Mouse (Mus musculus) kidney, postnatal 4 days (tissue): ENCODE measurements at regions not wholly inside any gene's neighbourhood (a gene's known extent, or its start where the extent isn't known, plus 50 kb on each side); places are given as distances from the start of the nearest gene placed in this dataset.

Source experiments
- DNase-seq, 2 experiments: peaks; one replicate each; pipeline ENCODE4 v3.0.0; 2021; ENCODE audit warnings: mixed read lengths in 2 of 2

GRCm38 (mm10) chr11:109088488-109089252, 55.5 kb downstream of the E030025P04Rik start:
- no peak for DNase-seq

DNA sequence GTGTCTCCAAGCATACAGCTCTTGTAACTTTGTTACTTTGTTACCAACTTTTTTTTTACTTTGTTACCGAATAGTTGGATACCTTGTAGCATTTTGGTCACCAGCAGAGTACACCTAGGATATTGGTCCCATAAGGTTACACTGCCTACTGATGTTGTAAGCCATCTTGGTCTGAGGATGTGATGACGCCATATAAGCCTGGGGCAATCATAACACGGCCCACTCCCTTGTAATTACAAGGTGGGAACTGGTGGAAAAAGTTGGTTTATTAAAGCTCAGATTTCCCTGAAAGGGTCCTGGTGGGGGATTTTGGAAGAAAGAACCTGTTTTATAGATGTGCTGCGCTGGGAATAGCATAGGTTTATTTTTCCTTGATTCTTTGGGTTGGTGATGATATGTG, 62.2 kb downstream of the E030025P04Rik start:
- DNase-seq: no peak

GRCm38 (mm10) chr11:109081454-109081853, 62.7 kb downstream of the E030025P04Rik start:
- DNase-seq: no peak

GRCm38 (mm10) chr11:109080847-109081415, 63.2 kb downstream of the E030025P04Rik start:
- DNase-seq: no peak

- DNase-seq: no peak
Measured at GRCm38 (mm10) chr11:109079466-109079865, 64.7 kb downstream of the E030025P04Rik start.

GRCm38 (mm10) chr11:109076587-109077417, 67.4 kb downstream of the E030025P04Rik start:
- no peak for DNase-seq

DNA sequence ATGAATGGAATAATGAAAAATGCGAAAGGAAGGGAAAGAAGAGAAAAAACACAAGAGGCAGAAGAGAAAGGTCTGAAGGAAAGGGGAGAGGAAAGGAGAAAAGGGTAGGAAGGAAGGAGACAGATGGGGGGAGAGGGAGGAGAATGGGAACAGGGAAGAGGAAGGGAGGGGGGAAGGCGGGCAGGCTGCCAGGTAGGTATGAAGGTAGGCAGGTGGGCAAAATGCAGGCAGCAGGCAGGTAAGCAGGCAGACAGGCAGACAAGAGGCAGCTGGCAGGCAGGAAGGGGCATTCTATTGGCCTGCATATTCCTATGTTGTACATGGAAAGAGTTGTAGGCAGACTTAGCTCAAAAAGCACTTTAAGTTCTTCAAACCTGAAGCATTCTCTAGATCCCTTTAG, 72.8 kb downstream of the E030025P04Rik start:
- DNase-seq: no peak

DNA sequence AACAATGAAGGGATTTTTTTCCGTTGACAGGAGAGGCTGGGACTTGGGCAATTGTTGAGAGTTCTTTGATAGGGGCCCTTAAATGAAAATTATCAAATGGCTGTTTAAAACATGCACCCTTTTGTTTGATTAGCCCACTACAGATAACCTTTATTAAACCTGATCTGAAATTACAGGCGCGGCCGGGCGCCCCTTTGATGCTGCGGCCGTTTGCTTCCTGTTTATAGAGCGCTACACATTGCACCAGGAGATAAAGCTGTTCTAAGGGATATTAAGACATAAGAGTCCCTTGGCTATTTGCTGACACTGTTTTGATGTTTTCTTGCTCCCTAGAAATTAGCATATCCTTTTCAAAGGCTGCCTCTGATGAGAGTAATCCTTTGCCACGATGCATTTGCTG, 73.8 kb downstream of the E030025P04Rik start:
- DNase-seq: no peak

DNA sequence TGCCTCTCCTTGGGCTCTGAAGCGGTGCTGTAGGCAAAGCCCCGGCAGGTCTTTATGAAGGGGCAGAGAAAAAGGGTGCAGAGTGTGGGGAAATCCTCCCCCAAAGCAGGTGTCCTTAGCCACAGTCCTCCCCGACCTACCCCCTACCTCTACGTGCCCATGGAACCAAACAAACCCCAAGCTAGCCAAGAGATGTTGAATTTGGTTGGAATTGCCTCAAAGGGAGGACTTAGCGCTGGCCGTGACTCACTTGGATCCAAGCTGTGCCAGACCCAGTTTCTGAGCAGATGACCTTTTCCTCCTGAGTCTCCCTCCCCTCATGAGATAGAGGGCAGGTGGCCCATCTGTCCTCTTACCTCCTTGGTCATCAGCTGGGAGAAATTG, 74.9 kb downstream of the E030025P04Rik start:
- DNase-seq: no peak

DNA sequence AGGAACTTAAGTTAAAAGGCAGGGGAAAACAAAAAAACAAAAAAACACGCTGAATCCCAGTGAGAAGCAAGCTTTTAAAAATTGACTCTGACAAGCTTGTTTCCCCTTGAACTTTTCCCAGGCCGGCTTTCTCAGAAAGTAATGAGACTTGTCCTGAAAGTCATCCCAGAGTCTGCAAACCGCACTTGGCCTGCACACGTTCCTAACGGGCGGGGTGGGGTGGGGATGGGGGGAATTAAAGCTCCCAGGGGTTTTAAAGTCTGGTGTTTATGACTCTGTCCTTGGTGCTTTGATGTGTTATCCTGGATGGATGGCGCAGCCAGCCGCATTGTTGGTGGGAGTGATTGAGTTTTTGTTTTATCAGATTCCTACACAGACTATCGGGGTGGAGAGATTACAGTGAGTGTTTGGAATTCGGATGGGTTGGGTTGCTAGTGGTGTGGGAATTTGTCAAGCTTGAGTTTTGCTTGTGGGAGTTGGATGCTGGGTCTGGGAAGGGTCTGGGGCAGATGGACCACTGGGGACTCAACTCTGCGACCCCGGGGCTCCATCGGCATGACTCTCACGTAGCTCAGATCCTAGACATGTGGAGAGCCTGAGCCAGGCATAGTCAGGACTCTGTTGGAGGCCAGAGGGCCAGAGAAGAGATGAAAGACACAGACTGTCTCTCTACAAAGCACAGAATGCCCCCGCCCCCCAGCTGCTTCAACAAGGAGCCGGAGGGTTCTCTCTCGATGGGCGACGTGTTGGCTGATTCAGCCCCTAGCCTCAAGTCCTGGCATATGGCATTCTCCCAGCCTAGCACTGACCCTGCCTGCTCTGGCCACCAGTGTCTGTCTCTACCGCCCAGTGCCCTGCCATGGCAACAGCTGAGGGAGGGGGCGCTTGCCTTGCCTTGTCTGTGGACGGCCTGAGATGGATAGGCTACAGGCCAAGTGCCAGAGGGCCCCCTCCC, 75.5 kb downstream of the E030025P04Rik start:
- peak; percentile 18 to 41 for DNase-seq

GRCm38 (mm10) chr11:109067733-109068132, 76.4 kb downstream of the E030025P04Rik start:
- DNase-seq: no peak

- DNase-seq: no peak
Measured at GRCm38 (mm10) chr11:109061971-109062370, 82.2 kb downstream of the E030025P04Rik start.

GRCm38 (mm10) chr11:109060527-109060908, 83.7 kb downstream of the E030025P04Rik start:
- no peak for DNase-seq

DNA sequence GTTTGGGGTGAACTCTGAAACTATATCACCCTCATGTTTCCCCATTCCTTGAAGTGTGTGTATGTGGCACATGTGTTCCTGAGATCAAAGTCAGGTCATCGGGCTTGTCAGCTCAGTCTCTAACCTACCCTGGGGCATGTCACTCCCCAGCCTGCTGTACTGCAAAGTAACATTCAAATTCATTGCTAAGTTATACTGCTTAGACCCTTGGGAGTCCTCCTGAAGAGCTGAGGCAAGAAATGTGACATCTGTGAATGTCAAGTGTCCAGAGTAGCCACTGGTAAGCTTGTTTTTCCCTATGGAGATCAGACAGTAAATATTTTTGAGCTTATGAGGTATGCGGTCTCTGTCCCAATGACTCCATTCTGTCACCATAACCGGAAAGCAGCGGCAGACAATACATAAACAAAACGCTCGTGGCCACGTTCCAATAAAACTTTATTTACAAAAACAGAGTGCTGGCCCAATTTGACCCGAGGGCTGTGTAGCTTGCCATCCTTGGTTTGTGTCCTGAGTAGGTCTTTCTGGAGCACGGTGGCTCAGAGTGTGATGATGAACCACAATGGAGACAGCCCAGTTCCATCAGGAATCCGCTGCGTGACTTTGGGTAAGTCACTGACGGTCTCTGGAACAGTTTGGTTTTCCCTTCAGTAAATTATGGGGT, 84.2 kb downstream of the E030025P04Rik start:
- DNase-seq: no peak

- DNase-seq: no peak
Measured at GRCm38 (mm10) chr11:109058021-109058420, 86.1 kb downstream of the E030025P04Rik start.

DNA sequence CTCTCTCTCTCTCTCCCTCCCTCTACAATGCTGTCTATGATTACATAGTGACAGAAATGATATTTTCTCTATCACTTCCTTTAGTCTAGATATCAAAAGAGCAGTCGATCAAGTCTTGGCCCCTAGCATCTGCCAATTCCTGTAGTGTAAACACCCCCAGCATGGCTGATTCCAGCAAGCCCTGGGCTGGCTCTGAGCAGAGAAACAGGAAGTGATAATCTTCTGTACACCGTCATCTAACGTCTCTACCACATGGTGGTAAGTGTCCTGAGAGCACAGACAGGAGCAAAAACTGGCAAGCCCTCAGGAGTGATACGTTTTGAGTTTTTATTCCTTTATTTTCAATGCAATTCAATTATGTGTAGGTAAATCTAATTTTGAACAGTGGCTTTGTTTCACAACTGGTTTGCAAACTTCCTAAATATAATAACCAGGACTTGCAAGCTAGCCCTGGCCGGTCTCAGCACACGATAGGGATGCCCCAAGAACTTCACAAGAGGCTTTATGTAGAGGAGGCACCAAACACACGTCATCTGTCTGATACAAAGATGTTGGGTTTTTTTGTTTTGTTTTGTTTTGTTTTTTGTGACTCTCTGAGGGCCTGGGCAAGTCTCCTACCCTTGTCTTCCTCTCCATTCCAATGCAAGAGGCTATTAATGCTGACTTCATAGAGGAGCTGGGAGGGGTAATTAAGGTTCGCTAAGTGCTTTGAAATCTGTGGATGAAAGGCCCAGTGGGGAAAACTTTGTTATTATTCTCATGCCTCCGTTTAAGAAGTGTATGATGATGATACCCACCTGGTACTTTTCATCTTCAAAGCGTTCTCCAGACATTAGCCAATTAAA, 95.7 kb downstream of the E030025P04Rik start:
- DNase-seq: no peak

- DNase-seq: no peak
Measured at GRCm38 (mm10) chr11:109047483-109048110, 96.6 kb downstream of the E030025P04Rik start.

GRCm38 (mm10) chr11:109046446-109046845, 97.7 kb downstream of the E030025P04Rik start:
- DNase-seq: no peak

GRCm38 (mm10) chr11:109040519-109040916, 103.7 kb downstream of the E030025P04Rik start:
- no peak for DNase-seq

GRCm38 (mm10) chr11:109039792-109040518, 104.2 kb downstream of the E030025P04Rik start:
- no peak for DNase-seq
